Mouse (Mus musculus) C2C12 (cell line): ENCODE results near the gene Susd1. TPM values are rescaled to one million over a fixed set of nuclear protein-coding genes. Genes with fewer than 3 reads are reported as not detected.
A peak's percentile ranks its signal among the peaks of the same experiment; 100 is the strongest.

Experiments used
- H3K27me3 ChIP-seq: one replicate; pipeline ENCODE4 v1.6.1; 2011; ENCODE audit not compliant: control insufficient read depth, insufficient read depth, insufficient read length
- H3K36me3 ChIP-seq: one replicate; pipeline ENCODE4 v1.6.1; 2011; ENCODE audit not compliant: control insufficient read depth, insufficient read depth
- H3K4me3 ChIP-seq: one replicate; pipeline ENCODE4 v1.5.1; 2011; ENCODE audit warnings: mild to moderate bottlenecking, control low read depth; ENCODE audit not compliant: poor library complexity, insufficient read depth, severe bottlenecking
- H3K79me2 ChIP-seq: one replicate; pipeline ENCODE4 v1.6.1; 2011; ENCODE audit not compliant: control insufficient read depth, insufficient read depth
- H3K79me3 ChIP-seq: one replicate; pipeline ENCODE4 v1.6.1; 2011; ENCODE audit warnings: low read depth, control low read depth
- H3ac ChIP-seq: one replicate; pipeline ENCODE3; 2011; ENCODE audit warnings: low read depth; ENCODE audit not compliant: control insufficient read depth, insufficient read length
- CEBPB ChIP-seq: IDR thresholded peaks from one replicate; pipeline ENCODE4 v1.6.1; 2011; ENCODE audit warnings: low read depth, mild to moderate bottlenecking, control low read depth, moderate library complexity
- CTCF ChIP-seq: IDR thresholded peaks from one replicate; pipeline ENCODE4 v1.5.1; 2011; ENCODE audit not compliant: control insufficient read depth, insufficient read depth, insufficient read length
- FOSL1 ChIP-seq: IDR thresholded peaks from one replicate; pipeline ENCODE4 v1.8.0; 2011; ENCODE audit warnings: mild to moderate bottlenecking, low read length; ENCODE audit not compliant: poor library complexity, insufficient read depth, severe bottlenecking
- MAX ChIP-seq: IDR thresholded peaks from one replicate; pipeline ENCODE4 v1.6.1; 2011; ENCODE audit warnings: mild to moderate bottlenecking, control low read depth
- MYOD1 ChIP-seq: IDR thresholded peaks from one replicate; pipeline ENCODE4 v1.6.1; 2011; ENCODE audit warnings: low read depth; ENCODE audit not compliant: control insufficient read depth, insufficient read length
- MYOG ChIP-seq: IDR thresholded peaks from one replicate; pipeline ENCODE4 v1.6.1; 2011; ENCODE audit not compliant: control insufficient read depth, insufficient read length; ENCODE audit errors: extremely low read depth
- USF1 ChIP-seq: IDR thresholded peaks from one replicate; pipeline ENCODE4 v1.6.1; 2011; ENCODE audit warnings: low read depth, mild to moderate bottlenecking, control low read depth, moderate library complexity
- polyA plus RNA-seq: library from polyadenylated mRNA; unstranded; fragments of >200 nt; fragmentation: generic; extraction: Trizol; gene quantifications from one replicate; pipeline ENCODE4 v1.2.1, GENCODE M21; 2012; ENCODE audit warnings: missing spikeins

Gene Susd1
- polyA plus RNA-seq, 1 experiment: 1.5 TPM

DNA sequence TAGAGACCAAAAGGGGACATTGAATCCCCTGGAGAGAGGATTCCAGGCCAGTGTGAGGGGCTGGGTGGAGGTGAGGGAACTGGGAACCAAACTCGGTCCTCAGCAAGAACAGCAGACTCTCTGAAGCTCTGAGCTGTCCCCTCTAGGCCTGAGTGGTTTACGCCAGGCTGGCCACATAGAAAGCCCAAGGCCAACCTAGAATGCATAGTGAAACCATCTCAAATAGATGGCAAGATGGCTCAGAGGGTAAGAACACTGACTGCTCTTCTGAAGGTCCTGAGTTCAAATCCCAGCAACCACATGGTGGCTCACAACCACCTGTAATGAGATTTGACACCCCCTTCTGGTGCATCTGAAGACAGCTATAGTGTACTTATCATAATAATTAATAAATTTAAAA is 88.1 kb downstream of the Susd1 start:
- no peaks in the 10 kb centered on the region for H3K27me3 ChIP-seq
- H3K79me3 ChIP-seq: no peaks in the 10 kb centered on the region
- no peak overlapping the region for H3K4me3 ChIP-seq
- no peak for TF ChIP-seq MAX
- no peak for TF ChIP-seq MYOG
- no peak for TF ChIP-seq FOSL1
- TF ChIP-seq CEBPB: no peak
- TF ChIP-seq MYOD1: no peak
- TF ChIP-seq USF1: no peak
- no peak for TF ChIP-seq CTCF
- H3K79me2 ChIP-seq: no peaks in the 10 kb centered on the region
- no peaks in the 10 kb centered on the region for H3K36me3 ChIP-seq
- H3ac ChIP-seq: no peak overlapping the region

- Histone ChIP-seq H3K79me3 (no peaks in the 10 kb centered on the region), H3ac (no peak overlapping the region), H3K4me3 (no peak overlapping the region), H3K79me2 (no peaks in the 10 kb centered on the region), H3K27me3 (no peaks in the 10 kb centered on the region), H3K36me3 (no peaks in the 10 kb centered on the region)
- TF ChIP-seq CTCF: no peak
- TF ChIP-seq MAX: no peak
- TF ChIP-seq MYOD1: no peak
- no peak for TF ChIP-seq CEBPB
- TF ChIP-seq MYOG: no peak
Measured at GRCm38 (mm10) chr4:59349425-59350185, 88.8 kb downstream of the Susd1 start.

DNA sequence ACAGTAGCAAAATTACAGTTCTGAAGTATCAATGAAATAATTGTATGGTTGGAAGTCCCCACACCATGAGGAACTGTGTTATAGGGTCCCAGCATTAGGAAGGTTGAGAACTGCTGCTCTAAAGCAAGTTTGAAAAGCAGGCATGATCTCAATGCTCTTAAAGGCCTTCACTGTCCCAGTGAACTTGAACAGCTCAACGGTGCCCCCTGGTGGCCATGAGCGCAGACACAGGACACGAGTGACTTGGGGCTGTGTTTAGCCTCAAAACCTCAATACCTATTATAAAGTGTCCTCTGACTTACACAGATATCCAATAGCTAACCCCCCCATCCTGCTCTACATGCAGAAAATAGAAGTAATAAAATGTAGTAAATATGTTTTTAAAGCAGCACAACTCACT is 97.7 kb downstream of the Susd1 start:
- H3K79me2 ChIP-seq: no peaks in the 10 kb centered on the region
- no peak overlapping the region for H3ac ChIP-seq
- no peaks in the 10 kb centered on the region for H3K36me3 ChIP-seq
- TF ChIP-seq USF1 (no peak), MYOD1 (no peak), MAX (peak; percentile 33), MYOG (no peak), FOSL1 (no peak), CEBPB (no peak), CTCF (peak; percentile 77)
- no peaks in the 10 kb centered on the region for H3K79me3 ChIP-seq
- no peaks in the 10 kb centered on the region for H3K27me3 ChIP-seq
- no peak overlapping the region for H3K4me3 ChIP-seq

DNA sequence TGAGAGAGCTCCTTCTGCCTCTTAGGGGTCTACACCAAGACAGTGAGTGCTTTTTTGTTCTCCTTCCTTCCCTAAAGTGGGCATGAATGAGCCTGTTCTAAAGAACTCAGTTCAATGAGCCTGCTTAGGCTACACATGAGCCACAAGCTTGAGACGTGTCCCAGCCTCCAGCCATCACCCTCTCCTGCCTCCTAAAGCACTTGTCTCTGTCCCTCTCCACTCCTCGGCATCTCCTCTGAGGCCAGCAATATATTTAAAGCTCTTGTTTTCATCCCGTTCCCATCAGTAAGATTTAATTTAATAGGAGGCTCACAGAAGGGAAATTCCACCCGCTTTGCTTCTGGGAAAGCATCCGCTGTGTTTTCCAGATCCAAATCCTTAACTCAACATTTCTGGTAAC is 98.4 kb downstream of the Susd1 start:
- Histone ChIP-seq H3K4me3 (no peak overlapping the region), H3K79me3 (no peaks in the 10 kb centered on the region), H3K79me2 (no peaks in the 10 kb centered on the region), H3ac (no peak overlapping the region), H3K36me3 (no peaks in the 10 kb centered on the region), H3K27me3 (no peaks in the 10 kb centered on the region)
- no peak for TF ChIP-seq CEBPB
- TF ChIP-seq MAX: no peak
- no peak for TF ChIP-seq FOSL1
- TF ChIP-seq CTCF: no peak
- no peak for TF ChIP-seq MYOD1
- no peak for TF ChIP-seq MYOG
- no peak for TF ChIP-seq USF1

DNA sequence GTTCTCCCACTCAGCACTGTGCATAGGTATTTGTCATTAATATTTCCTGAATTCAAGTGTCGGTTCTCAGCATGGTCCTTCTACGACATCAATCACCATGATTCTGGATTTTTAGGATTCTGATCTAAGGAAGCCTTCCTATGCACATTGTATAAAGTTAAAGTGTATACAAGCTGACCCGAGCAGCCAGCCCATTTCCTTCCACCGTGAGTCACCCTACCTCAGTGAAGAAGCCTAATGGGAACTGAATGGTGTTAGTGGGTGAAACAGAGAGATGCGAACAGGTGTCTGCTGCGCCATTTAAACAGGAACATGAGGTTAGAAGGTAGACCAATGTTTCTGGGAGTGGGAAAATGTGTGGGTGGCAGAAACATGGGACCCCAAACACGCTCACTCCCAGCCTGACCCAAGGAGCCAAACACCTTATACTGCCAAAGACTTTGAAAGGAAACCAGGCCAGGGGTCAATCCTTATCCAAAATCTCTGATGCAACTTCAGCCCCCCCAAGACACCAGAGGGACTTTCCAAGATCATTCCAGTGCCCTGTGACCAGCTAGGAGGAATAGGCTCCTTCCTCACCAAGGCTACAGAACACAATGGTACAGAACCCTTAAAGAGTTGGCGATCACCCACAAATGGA is 99.4 kb downstream of the Susd1 start:
- Histone ChIP-seq H3K79me3 (no peaks in the 10 kb centered on the region), H3K79me2 (no peaks in the 10 kb centered on the region), H3K36me3 (no peaks in the 10 kb centered on the region)

DNA sequence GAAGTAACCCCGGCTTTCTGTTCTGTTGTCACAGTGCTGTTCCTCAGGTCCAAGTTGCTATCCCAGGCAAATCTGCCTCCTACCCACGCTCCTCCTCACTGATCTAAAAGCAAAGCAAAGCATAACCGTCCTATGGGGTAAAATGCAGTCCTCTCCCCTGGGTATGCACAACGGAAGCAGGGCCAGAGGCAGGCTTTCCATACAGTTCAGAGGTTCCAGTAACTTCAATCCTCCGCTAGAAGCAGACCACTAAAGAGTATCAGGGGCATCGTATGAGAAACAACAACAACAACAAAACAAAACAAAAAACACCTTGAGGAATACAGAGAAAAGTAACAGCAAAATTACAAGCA is 100.9 kb downstream of the Susd1 start:
- H3K27me3 ChIP-seq: no peaks in the 10 kb centered on the region
- TF ChIP-seq MYOD1 (no peak), MAX (no peak), MYOG (no peak), CEBPB (no peak), CTCF (no peak), FOSL1 (no peak)

More for the DNA sequence above, 99.4 kb downstream of the Susd1 start:
- TF ChIP-seq CEBPB: no peak
- TF ChIP-seq FOSL1: no peak
- TF ChIP-seq MYOG: no peak
- no peak for TF ChIP-seq MAX
- TF ChIP-seq MYOD1: no peak
- TF ChIP-seq USF1: no peak
- TF ChIP-seq CTCF: no peak
- Histone ChIP-seq H3K4me3 (no peak overlapping the region), H3K27me3 (no peaks in the 10 kb centered on the region), H3ac (no peak overlapping the region)

More for the DNA sequence above, 100.9 kb downstream of the Susd1 start:
- Histone ChIP-seq H3K79me2 (no peaks in the 10 kb centered on the region), H3K4me3 (no peak overlapping the region), H3K36me3 (no peaks in the 10 kb centered on the region), H3ac (no peak overlapping the region), H3K79me3 (no peaks in the 10 kb centered on the region)
